Mouse (Mus musculus) effector memory CD4-positive, alpha-beta T cell, adult 5 months (primary cell): Measurements from ENCODE around the gene Krcc1. TPM values are rescaled to one million over a fixed set of nuclear protein-coding genes. Genes with fewer than 3 reads are reported as not detected.

Experiments
- polyA plus RNA-seq: library from polyadenylated mRNA; unstranded; fragments of 100-300 nt; shearing (Covaris generic); gene quantifications from one replicate; pipeline ENCODE4 v1.2.1, GENCODE M21; 2017

Krcc1 gene
- polyA plus RNA-seq = 48.1 TPM

GRCm38 (mm10) chr6:71271389-71272315 lies at the start of gene Krcc1:
Krcc1 (plus strand) TSS chr6:71271677.

GRCm38 (mm10) chr6:71321826-71322283 lies 50.4 kb downstream of the Krcc1 start, which contains the start of gene Smyd1:
Smyd1 (minus strand) TSS chr6:71322233.

GRCm38 (mm10) chr6:71322491-71322921 lies 51.0 kb downstream of the Krcc1 start, which contains the start of gene Cd8b1:
Cd8b1 (plus strand) TSS chr6:71322788.

Other genes with a start within 250 kb of the Krcc1 start
- 1.4 TPM for gene Thnsl2, start 127.2 kb upstream of the Krcc1 start, polyA plus RNA-seq
- not detected for gene Fabp1, start 71.8 kb upstream of the Krcc1 start, polyA plus RNA-seq
- gene Smyd1, start 50.6 kb downstream of the Krcc1 start, polyA plus RNA-seq = not detected
- 13.5 TPM for gene Cd8b1, start 51.1 kb downstream of the Krcc1 start, polyA plus RNA-seq
- gene Cd8a, start 101.8 kb downstream of the Krcc1 start, polyA plus RNA-seq = not detected
- gene Rmnd5a, start 169.0 kb downstream of the Krcc1 start, polyA plus RNA-seq = 36.2 TPM
- gene Rnf103, start 222.2 kb downstream of the Krcc1 start, polyA plus RNA-seq = 59.0 TPM